Mouse (Mus musculus) MEL (cell line): ENCODE results near the gene Slc4a4. TPM values are rescaled to one million over a fixed set of nuclear protein-coding genes. Genes with fewer than 3 reads are reported as not detected.

Source experiments
- DNase-seq: peaks from one replicate; pipeline ENCODE4 v3.0.0; 2011; ENCODE audit warnings: low read depth, low spot score
- H3K27ac ChIP-seq: 2 replicates; pipeline ENCODE4 v1.5.1; 2012; ENCODE audit warnings: low read depth, mild to moderate bottlenecking, control low read depth, low read length, moderate library complexity; ENCODE audit not compliant: control insufficient read depth
- H3K27me3 ChIP-seq, 2 experiments: fragments of 150-350 bp in 1 of 2; sonication (generic) in 1 of 2; 2 replicates each; pipeline ENCODE4 v1.6.1; 2012; ENCODE audit warnings: low read length in 2 of 2, mild to moderate bottlenecking in 2 of 2, improper control_type of control experiment in 1 of 2, moderate library complexity in 1 of 2; ENCODE audit not compliant: insufficient read depth in 2 of 2, control insufficient read depth in 1 of 2
- H3K36me3 ChIP-seq, 2 experiments: 2 replicates each; pipeline ENCODE4 v1.6.1; 2012 to 2014; ENCODE audit warnings: low read length in 2 of 2, improper control_type of control experiment in 1 of 2, inconsistent platforms in 1 of 2, mild to moderate bottlenecking in 1 of 2; ENCODE audit not compliant: insufficient read depth in 2 of 2, control insufficient read depth in 1 of 2
- H3K4me1 ChIP-seq, 2 experiments: fragments of 150-350 bp in 1 of 2; sonication (generic) in 1 of 2; 2 replicates each; pipeline ENCODE4 v1.6.1; 2012; ENCODE audit warnings: low read length in 2 of 2, improper control_type of control experiment in 1 of 2, mild to moderate bottlenecking in 1 of 2; ENCODE audit not compliant: insufficient read depth in 2 of 2, control insufficient read depth in 1 of 2
- H3K4me3 ChIP-seq, 2 experiments: fragments of 150-350 bp in 1 of 2; sonication (generic) in 1 of 2; 2 replicates each; pipeline ENCODE4 v1.5.1; 2012; ENCODE audit warnings: low read depth in 2 of 2, low read length in 2 of 2, mild to moderate bottlenecking in 2 of 2, moderate library complexity in 2 of 2, control low read depth in 1 of 2, improper control_type of control experiment in 1 of 2; ENCODE audit not compliant: control insufficient read depth in 1 of 2, insufficient read depth in 1 of 2
- H3K79me2 ChIP-seq: 2 replicates; pipeline ENCODE4 v1.6.1; 2012; ENCODE audit warnings: mild to moderate bottlenecking, low read length, moderate library complexity; ENCODE audit not compliant: control insufficient read depth, poor library complexity, insufficient read depth
- H3K9ac ChIP-seq: 2 replicates; pipeline ENCODE4 v1.6.1; 2012; ENCODE audit warnings: low read depth, mild to moderate bottlenecking, control low read depth, low read length, moderate library complexity; ENCODE audit not compliant: control insufficient read depth, poor library complexity, severe bottlenecking
- H3K9me3 ChIP-seq: fragments of 150-350 bp; sonication (generic); replicated peaks from 2 replicates; pipeline ENCODE4 v1.6.1; 2012; ENCODE audit warnings: mild to moderate bottlenecking, low read length, improper control_type of control experiment, moderate library complexity; ENCODE audit not compliant: insufficient read depth
- BHLHE40 ChIP-seq: IDR thresholded peaks from 2 replicates; pipeline ENCODE4 v1.6.1; 2012; ENCODE audit warnings: low read depth, mild to moderate bottlenecking, inconsistent platforms, low read length, improper control_type of control experiment, borderline replicate concordance
- CHD2 ChIP-seq: IDR thresholded peaks from 2 replicates; pipeline ENCODE4 v1.6.1; 2011; ENCODE audit warnings: low read length, improper control_type of control experiment
- CTCF ChIP-seq, 3 experiments: IDR thresholded peaks in 2 of 3; conservative IDR thresholded peaks in 1 of 3; 2 replicates each; pipeline ENCODE4 v1.5.1; 2011 to 2012; ENCODE audit warnings: low read length in 3 of 3, low read depth in 2 of 3, mild to moderate bottlenecking in 2 of 3, improper control_type of control experiment in 1 of 3, inconsistent platforms in 1 of 3, mixed read lengths in 1 of 3, moderate library complexity in 1 of 3; ENCODE audit not compliant: control insufficient read depth in 1 of 3, insufficient read depth in 1 of 3, poor library complexity in 1 of 3, severe bottlenecking in 1 of 3
- E2F4 ChIP-seq: IDR thresholded peaks from 2 replicates; pipeline ENCODE4 v1.6.1; 2011; ENCODE audit warnings: low read depth, low read length, improper control_type of control experiment, borderline replicate concordance
- ETS1 ChIP-seq: IDR thresholded peaks from 2 replicates; pipeline ENCODE4 v1.6.1; 2012; ENCODE audit warnings: low read depth, mild to moderate bottlenecking, inconsistent platforms, low read length, improper control_type of control experiment, moderate library complexity
- GABPA ChIP-seq: IDR thresholded peaks from 2 replicates; pipeline ENCODE4 v1.6.1; 2012; ENCODE audit warnings: low read depth, mild to moderate bottlenecking, inconsistent platforms, low read length, improper control_type of control experiment, moderate library complexity
- GATA1 ChIP-seq: IDR thresholded peaks from 2 replicates; pipeline ENCODE4 v1.6.1; 2011; ENCODE audit warnings: low read depth, low read length, improper control_type of control experiment
- JUND ChIP-seq: IDR thresholded peaks from 2 replicates; pipeline ENCODE4 v1.6.1; 2011; ENCODE audit warnings: low read depth, mild to moderate bottlenecking, improper control_type of control experiment, low read length
- MAFK ChIP-seq: IDR thresholded peaks from 2 replicates; pipeline ENCODE4 v1.6.1; 2011; ENCODE audit warnings: low read depth, mild to moderate bottlenecking, low read length, improper control_type of control experiment, borderline replicate concordance
- MAX ChIP-seq: IDR thresholded peaks from 2 replicates; pipeline ENCODE4 v1.6.1; 2011; ENCODE audit warnings: low read length, improper control_type of control experiment
- MXI1 ChIP-seq: IDR thresholded peaks from 2 replicates; pipeline ENCODE4 v1.6.1; 2011; ENCODE audit warnings: mild to moderate bottlenecking, low read depth, low read length, improper control_type of control experiment
- MYB ChIP-seq: IDR thresholded peaks from 2 replicates; pipeline ENCODE4 v1.6.1; 2011; ENCODE audit warnings: mild to moderate bottlenecking, low read depth, low read length, improper control_type of control experiment
- MYC ChIP-seq: IDR thresholded peaks from 2 replicates; pipeline ENCODE4 v1.6.1; 2011; ENCODE audit warnings: low read depth, mild to moderate bottlenecking, low read length, improper control_type of control experiment, moderate library complexity
- NELFE ChIP-seq: IDR thresholded peaks from 2 replicates; pipeline ENCODE4 v1.6.1; 2011; ENCODE audit warnings: low read depth, low read length, improper control_type of control experiment
- NRF1 ChIP-seq: IDR thresholded peaks from 2 replicates; pipeline ENCODE4 v1.6.1; 2014; ENCODE audit warnings: low read depth, mild to moderate bottlenecking, inconsistent platforms, low read length, improper control_type of control experiment, moderate library complexity; ENCODE audit not compliant: poor library complexity, insufficient read depth, severe bottlenecking
- POLR2AphosphoS2 ChIP-seq: IDR thresholded peaks from 2 replicates; pipeline ENCODE4 v1.6.1; 2011; ENCODE audit warnings: low read length, improper control_type of control experiment
- POLR2AphosphoS5 ChIP-seq: IDR thresholded peaks from 2 replicates; pipeline ENCODE4 v1.6.1; 2012; ENCODE audit warnings: low read depth, borderline replicate concordance, mild to moderate bottlenecking, inconsistent platforms, low read length, moderate library complexity, mixed read lengths
- RCOR1 ChIP-seq: IDR thresholded peaks from 2 replicates; pipeline ENCODE4 v1.6.1; 2012; ENCODE audit warnings: low read depth, mild to moderate bottlenecking, inconsistent platforms, low read length, improper control_type of control experiment
- SIN3A ChIP-seq: IDR thresholded peaks from 2 replicates; pipeline ENCODE4 v1.6.1; 2012; ENCODE audit warnings: low read length, improper control_type of control experiment, inconsistent platforms
- TBP ChIP-seq: IDR thresholded peaks from 2 replicates; pipeline ENCODE4 v1.8.0; 2011; ENCODE audit warnings: low read depth, low read length, improper control_type of control experiment
- TCF12 ChIP-seq: IDR thresholded peaks from 2 replicates; pipeline ENCODE4 v1.6.1; 2014; ENCODE audit warnings: low read depth, mild to moderate bottlenecking, inconsistent platforms, low read length, improper control_type of control experiment, moderate library complexity
- UBTF ChIP-seq: IDR thresholded peaks from 2 replicates; pipeline ENCODE4 v1.6.1; 2012; ENCODE audit warnings: low read depth, mild to moderate bottlenecking, inconsistent platforms, low read length, improper control_type of control experiment, moderate library complexity, borderline replicate concordance; ENCODE audit not compliant: insufficient read depth
- USF1 ChIP-seq: IDR thresholded peaks from 2 replicates; pipeline ENCODE4 v1.6.1; 2014; ENCODE audit warnings: low read depth, mild to moderate bottlenecking, inconsistent platforms, low read length, improper control_type of control experiment, moderate library complexity
- USF2 ChIP-seq, 2 experiments: IDR thresholded peaks; 2 replicates each; pipeline ENCODE4 v1.6.1; 2011 to 2012; ENCODE audit warnings: improper control_type of control experiment in 2 of 2, low read length in 2 of 2, borderline replicate concordance in 1 of 2, inconsistent platforms in 1 of 2, low read depth in 1 of 2, mild to moderate bottlenecking in 1 of 2; ENCODE audit not compliant: insufficient read depth in 1 of 2
- ZKSCAN1 ChIP-seq: IDR thresholded peaks from 2 replicates; pipeline ENCODE4 v1.6.1; 2012; ENCODE audit warnings: low read depth, mild to moderate bottlenecking, inconsistent platforms, low read length, improper control_type of control experiment, moderate library complexity
- ZMIZ1 ChIP-seq: IDR thresholded peaks from 2 replicates; pipeline ENCODE4 v1.6.1; 2012; ENCODE audit warnings: low read depth, mild to moderate bottlenecking, inconsistent platforms, low read length, improper control_type of control experiment, moderate library complexity
- polyA plus RNA-seq, 2 experiments: library from polyadenylated mRNA; stranded (reverse) in 1 of 2; unstranded in 1 of 2; fragments of >175 nt in 1 of 2; fragments of >200 nt in 1 of 2; gene quantifications; 2 replicates each; pipeline versions ENCODE4 v1.2.1 to v1.2.4; 2012; ENCODE audit warnings: low replicate concordance in 2 of 2, low read depth in 1 of 2; ENCODE audit not compliant: insufficient read length in 2 of 2, insufficient read depth in 1 of 2, missing spikeins in 1 of 2
- total RNA-seq: library from RNA; depleted of rRNA; stranded (reverse); fragments of 300-350 nt; gene quantifications from 2 replicates; pipeline ENCODE4 v1.2.3, GENCODE M21; 2012

The Slc4a4 gene
- total and polyA plus RNA-seq, 3 experiments: not detected

DNA sequence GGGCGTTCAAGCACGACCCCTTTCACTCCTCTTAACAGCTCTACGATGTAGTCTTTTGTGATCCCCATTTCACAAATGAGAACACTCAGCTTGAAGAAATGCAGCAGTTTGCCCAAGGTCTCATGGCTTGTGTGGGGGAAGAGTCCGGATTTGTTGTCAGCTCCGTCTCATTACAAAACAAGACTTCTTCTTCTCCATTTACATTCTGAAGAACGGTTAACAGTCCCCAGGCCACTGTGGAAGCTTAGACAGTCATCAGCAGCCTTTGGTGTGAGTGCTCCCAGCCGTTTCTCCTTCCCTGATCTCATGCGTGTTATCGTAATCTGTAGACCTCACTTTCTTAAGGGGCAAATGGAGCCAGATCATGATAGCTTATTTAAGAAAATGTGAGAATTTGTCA, 218.7 kb downstream of the Slc4a4 start:
- TF ChIP-seq ETS1 (no peak), JUND (no peak), USF1 (no peak), GABPA (no peak), BHLHE40 (no peak), ZMIZ1 (no peak), MXI1 (no peak), USF2 (IDR thresholded peaks at IDR 0.05; ENCODE audit: borderline replicate concordance in 1 of 2, insufficient read depth in 1 of 2, low read depth in 1 of 2, low read length in 2 of 2) (no peak)
- TF ChIP-seq, all 39 proteins: peak for 0
- no peaks in the 10 kb centered on the region for H3K79me2 ChIP-seq
- H3K9ac ChIP-seq: no peak overlapping the region
- H3K4me1 ChIP-seq: no peaks in the 10 kb centered on the region
- H3K27ac ChIP-seq: no peak overlapping the region
- H3K9me3 ChIP-seq: no peaks in the 10 kb centered on the region
- H3K27me3 ChIP-seq: no peaks in the 10 kb centered on the region
- H3K4me3 ChIP-seq: no peak overlapping the region
- DNase-seq: no peak
- H3K36me3 ChIP-seq: no peaks in the 10 kb centered on the region

DNA sequence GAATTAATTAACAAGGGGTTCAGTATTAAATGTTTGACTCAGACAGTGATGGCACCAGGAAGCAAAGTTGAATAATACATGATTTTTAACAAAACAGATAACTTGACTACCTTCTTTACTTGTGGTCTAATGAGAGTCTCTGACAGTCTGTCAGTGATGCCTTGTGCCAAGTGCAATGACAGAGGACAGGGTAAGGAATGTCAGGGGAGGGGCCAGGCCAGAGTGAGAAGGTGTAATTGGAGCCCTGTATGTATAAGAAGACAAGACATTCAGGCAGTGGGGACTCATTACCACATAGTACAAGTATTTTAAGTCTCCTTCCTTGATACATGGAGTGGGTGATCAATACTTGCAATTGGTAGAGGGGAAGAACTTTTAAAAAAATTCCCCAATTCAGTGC, 219.6 kb downstream of the Slc4a4 start:
- Histone ChIP-seq H3K4me1 (no peaks in the 10 kb centered on the region), H3K36me3 (no peaks in the 10 kb centered on the region), H3K27me3 (no peaks in the 10 kb centered on the region), H3K79me2 (no peaks in the 10 kb centered on the region), H3K4me3 (no peak overlapping the region), H3K9ac (no peak overlapping the region), H3K9me3 (no peaks in the 10 kb centered on the region)
- TF ChIP-seq NRF1 (no peak), JUND (no peak), ZMIZ1 (no peak), ETS1 (no peak), GATA1 (no peak), TBP (no peak), POLR2AphosphoS2 (no peak), TCF12 (no peak), POLR2AphosphoS5 (no peak)
- TF ChIP-seq, all 39 proteins: peak for 0
- H3K27ac ChIP-seq: no peak overlapping the region
- no peak for DNase-seq

GRCm38 (mm10) chr5:89108809-89109208, 222.2 kb downstream of the Slc4a4 start:
- H3K27ac ChIP-seq: no peak overlapping the region
- no peaks in the 10 kb centered on the region for H3K4me1 ChIP-seq
- DNase-seq: no peak
- H3K79me2 ChIP-seq: no peaks in the 10 kb centered on the region
- no peaks in the 10 kb centered on the region for H3K36me3 ChIP-seq
- H3K9me3 ChIP-seq: no peaks in the 10 kb centered on the region
- H3K9ac ChIP-seq: no peak overlapping the region
- H3K4me3 ChIP-seq: no peak overlapping the region
- no peaks in the 10 kb centered on the region for H3K27me3 ChIP-seq
- TF ChIP-seq POLR2AphosphoS5 (no peak), E2F4 (no peak), MAFK (no peak), TCF12 (no peak), RCOR1 (no peak), TBP (no peak), UBTF (no peak), MYB (no peak), NELFE (no peak), ZKSCAN1 (no peak), CHD2 (no peak), CTCF (IDR thresholded peaks at IDR 0.05 in 2 of 3, conservative IDR thresholded peaks at IDR 0.05 in 1 of 3; ENCODE audit: control insufficient read depth in 1 of 3, insufficient read depth in 1 of 3, low read depth in 2 of 3, low read length in 3 of 3, poor library complexity in 1 of 3, severe bottlenecking in 1 of 3) (no peak), GABPA (no peak), MAX (no peak), MYC (no peak), SIN3A (no peak), USF1 (no peak)
